Mouse (Mus musculus): ENCODE measurements around the gene Olfr1220. TPM values are rescaled to one million over a fixed set of nuclear protein-coding genes. Genes with fewer than 3 reads are reported as not detected.

Gene Olfr1220
- total and polyA plus RNA-seq, 3 experiments: not detected

DNA sequence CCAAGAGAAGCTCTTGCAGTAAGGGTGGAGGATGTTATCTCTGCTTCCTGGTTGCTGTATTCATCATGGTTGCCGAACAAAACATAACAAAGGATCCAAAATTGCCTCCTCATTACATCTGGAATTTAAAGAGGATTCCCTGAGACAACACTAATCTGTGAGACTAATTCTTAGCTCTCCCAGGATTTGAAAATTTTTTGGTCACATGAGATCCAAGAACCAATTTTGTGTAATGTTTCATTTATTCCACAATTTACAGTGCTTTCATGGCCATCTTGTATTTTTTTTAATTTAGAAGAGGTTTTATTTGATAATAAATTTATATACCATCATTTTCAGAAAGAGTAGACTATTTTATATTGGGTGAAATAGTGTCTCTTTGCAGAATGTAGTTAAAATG, 23.2 kb downstream of the Olfr1220 start, which contains the start of gene Olfr1219:
TSS of gene Olfr1219 (minus strand) at position 101 of the 400 bp plus-strand sequence.
- Histone ChIP-seq H3K4me1 (ENCODE audit: control insufficient read depth in 1 of 2, insufficient read depth in 2 of 2, low read length in 2 of 2) (no peaks in the 10 kb centered on the region; a peak in 1 of 4 replicates), H3K9ac (ENCODE audit: control insufficient read depth, low read depth, low read length, poor library complexity, severe bottlenecking) (no peak within 1 kb of the TSS), H3K9me3 (replicated peaks; ENCODE audit: insufficient read depth, low read length) (no peaks in the 10 kb centered on the region), H3K27ac (ENCODE audit: control insufficient read depth, low read depth, low read length) (no peak within 1 kb of the TSS), H3K79me2 (ENCODE audit: control insufficient read depth, insufficient read depth, low read length, poor library complexity) (no peaks in the 10 kb centered on the region), H3K27me3 (ENCODE audit: control insufficient read depth in 1 of 2, insufficient read depth in 2 of 2, low read length in 2 of 2) (no peaks in the 10 kb centered on the region), H3K4me3 (ENCODE audit: control insufficient read depth in 1 of 2, insufficient read depth in 1 of 2, low read depth in 2 of 2, low read length in 2 of 2) (no peak within 1 kb of the TSS), H3K36me3 (ENCODE audit: control insufficient read depth in 1 of 2, insufficient read depth in 2 of 2, low read length in 2 of 2) (no peaks in the 10 kb centered on the region; a peak in 1 of 4 replicates)
- DNase-seq (ENCODE audit: low read depth, low spot score): no peak
- TF ChIP-seq TBP (IDR thresholded peaks at IDR 0.05; ENCODE audit: low read depth, low read length): no peak
- no peak for TF ChIP-seq MYC (IDR thresholded peaks at IDR 0.05; ENCODE audit: low read depth, low read length)
- no peak for TF ChIP-seq SIN3A (IDR thresholded peaks at IDR 0.05; ENCODE audit: low read length)
- no peak for TF ChIP-seq CHD1 (IDR thresholded peaks at IDR 0.05; ENCODE audit: low read depth, low read length)
- TF ChIP-seq ZMIZ1 (IDR thresholded peaks at IDR 0.05; ENCODE audit: low read depth, low read length): no peak
- no peak for TF ChIP-seq ELF1 (IDR thresholded peaks at IDR 0.05; ENCODE audit: low read depth, low read length)

DNA sequence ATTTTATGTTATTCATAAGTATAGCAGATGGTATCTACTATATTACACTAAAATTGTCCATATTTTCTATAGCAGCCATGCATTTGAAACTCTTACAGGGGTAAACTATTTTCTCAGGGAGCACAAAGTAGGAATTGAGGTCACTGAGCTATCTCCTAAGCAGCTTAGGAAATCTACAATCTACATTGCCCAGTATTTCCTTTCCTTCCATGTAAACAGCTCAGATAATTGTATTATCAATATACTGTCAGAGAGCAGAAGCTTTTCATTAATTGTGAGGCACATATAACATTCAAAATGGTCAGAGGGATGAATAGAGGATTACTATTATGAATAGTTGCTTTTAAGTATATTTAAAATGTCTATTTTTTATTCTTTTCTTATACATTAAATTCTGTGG, 25.1 kb downstream of the Olfr1220 start:
- Histone ChIP-seq H3K27ac (ENCODE audit: control insufficient read depth, low read depth, low read length) (no peak overlapping the region), H3K36me3 (ENCODE audit: control insufficient read depth in 1 of 2, insufficient read depth in 2 of 2, low read length in 2 of 2) (no peaks in the 10 kb centered on the region; a peak in 1 of 4 replicates), H3K79me2 (ENCODE audit: control insufficient read depth, insufficient read depth, low read length, poor library complexity) (no peaks in the 10 kb centered on the region), H3K9ac (ENCODE audit: control insufficient read depth, low read depth, low read length, poor library complexity, severe bottlenecking) (no peak overlapping the region), H3K4me3 (ENCODE audit: control insufficient read depth in 1 of 2, insufficient read depth in 1 of 2, low read depth in 2 of 2, low read length in 2 of 2) (no peak overlapping the region), H3K4me1 (ENCODE audit: control insufficient read depth in 1 of 2, insufficient read depth in 2 of 2, low read length in 2 of 2) (no peaks in the 10 kb centered on the region; a peak in 1 of 4 replicates), H3K27me3 (ENCODE audit: control insufficient read depth in 1 of 2, insufficient read depth in 2 of 2, low read length in 2 of 2) (no peaks in the 10 kb centered on the region), H3K9me3 (replicated peaks; ENCODE audit: insufficient read depth, low read length) (no peaks in the 10 kb centered on the region)
- DNase-seq (ENCODE audit: low read depth, low spot score): no peak
- TF ChIP-seq POLR2AphosphoS2 (IDR thresholded peaks at IDR 0.05; ENCODE audit: low read length) (no peak), MXI1 (IDR thresholded peaks at IDR 0.05; ENCODE audit: low read depth, low read length) (no peak), TCF12 (IDR thresholded peaks at IDR 0.05; ENCODE audit: low read depth, low read length) (peak; percentile 73; the same call in 1 of the 2 replicates), TBP (IDR thresholded peaks at IDR 0.05; ENCODE audit: low read depth, low read length) (no peak), ZC3H11A (IDR thresholded peaks at IDR 0.05; ENCODE audit: low read depth, low read length) (no peak), EP300 (IDR thresholded peaks at IDR 0.05; ENCODE audit: low read depth in 1 of 2, low read length in 2 of 2) (peak; percentile 54 to 73; a peak in 2 of 4 replicates), NELFE (IDR thresholded peaks at IDR 0.05; ENCODE audit: low read depth, low read length) (no peak), USF1 (IDR thresholded peaks at IDR 0.05; ENCODE audit: low read depth, low read length) (no peak), CHD2 (IDR thresholded peaks at IDR 0.05; ENCODE audit: low read length) (no peak), GATA1 (IDR thresholded peaks at IDR 0.05; ENCODE audit: low read depth, low read length) (peak; percentile 20; the same call in 1 of the 2 replicates), MAZ (IDR thresholded peaks at IDR 0.05; ENCODE audit: low read depth, low read length) (no peak), RAD21 (IDR thresholded peaks at IDR 0.05; ENCODE audit: low read depth, low read length) (no peak), RCOR1 (IDR thresholded peaks at IDR 0.05; ENCODE audit: low read depth, low read length) (no peak), USF2 (IDR thresholded peaks at IDR 0.05; ENCODE audit: borderline replicate concordance in 1 of 2, insufficient read depth in 1 of 2, low read depth in 1 of 2, low read length in 2 of 2) (no peak), BHLHE40 (IDR thresholded peaks at IDR 0.05; ENCODE audit: borderline replicate concordance, low read depth, low read length) (no peak)

All from MEL (cell line).